Mouse (Mus musculus) hindbrain, embryonic 14.5 days (tissue): ENCODE measurements around the gene Ndufv3. TPM values are rescaled to one million over a fixed set of nuclear protein-coding genes. Genes with fewer than 3 reads are reported as not detected.

Experiments used
- ATAC-seq: fragments of 200-750 bp; cut with Nextera tagmentation; 2 replicates; pipeline ENCODE4 v1.8.0; 2017; ENCODE audit warnings: moderate number of reproducible peaks, mild to moderate bottlenecking, moderate TSS enrichment, moderate library complexity; ENCODE audit not compliant: low FRiP score
- DNase-seq: peaks from one replicate; pipeline ENCODE4 v3.0.0-alpha.2; 2015; ENCODE audit warnings: low spot score
- H3K27ac ChIP-seq: fragments of 300-500 bp; sonication (generic); 2 replicates; pipeline ENCODE4 v1.5.1; 2014; ENCODE audit warnings: mild to moderate bottlenecking, moderate library complexity
- H3K27me3 ChIP-seq: fragments of 300-500 bp; sonication (generic); 2 replicates; pipeline ENCODE4 v1.6.1; 2014; ENCODE audit warnings: mild to moderate bottlenecking, low read length, mixed read lengths; ENCODE audit not compliant: control insufficient read depth, insufficient read depth
- H3K36me3 ChIP-seq: fragments of 300-500 bp; sonication (generic); replicated peaks from 2 replicates; pipeline ENCODE4 v1.6.1; 2014; ENCODE audit not compliant: control insufficient read depth, insufficient read depth
- H3K4me1 ChIP-seq: fragments of 300-500 bp; sonication (generic); replicated peaks from 2 replicates; pipeline ENCODE4 v1.6.1; 2014; ENCODE audit warnings: antibody characterized with exemption, low read length, mixed read lengths; ENCODE audit not compliant: control insufficient read depth, insufficient read depth
- H3K4me2 ChIP-seq: fragments of 300-500 bp; sonication (generic); replicated peaks from 2 replicates; pipeline ENCODE4 v1.6.1; 2014; ENCODE audit warnings: mild to moderate bottlenecking, moderate library complexity
- H3K4me3 ChIP-seq: fragments of 300-500 bp; sonication (generic); replicated peaks from 2 replicates; pipeline ENCODE4 v1.5.1; 2014; ENCODE audit warnings: mild to moderate bottlenecking, low read length
- H3K9ac ChIP-seq: fragments of 300-500 bp; sonication (generic); 2 replicates; pipeline ENCODE4 v1.6.1; 2014
- H3K9me3 ChIP-seq: fragments of 300-500 bp; sonication (generic); 2 replicates; pipeline ENCODE4 v1.6.1; 2016; ENCODE audit warnings: low read length; ENCODE audit not compliant: control insufficient read depth
- WGBS: fragments of 180-500 bp; shearing (Covaris S2); extraction: QIAGEN DNeasy Blood & Tissue Kit; methylation state at CpG from one replicate; pipeline ENCODE4 v1.1.7; 2014; 5-methylcytosine and 5-hydroxymethylcytosine counted together
- polyA plus RNA-seq: library from polyadenylated mRNA; unstranded; fragments of >200 nt; fragmentation: Nextera tagmentation; extraction: Ambion mirVana; gene quantifications from 2 replicates; pipeline ENCODE4 v1.2.1, GENCODE M21; 2014

Ndufv3 gene
- polyA plus RNA-seq, 1 experiment from 2014 or later, result 514 TPM

- no peak for DNase-seq
- WGBS, result 17% methylated on average over 12 of the region's 12 CpGs
- H3K4me3 ChIP-seq, result peak overlapping the region; percentile 30
- no peaks in the 10 kb centered on the region for H3K27me3 ChIP-seq
- H3K27ac ChIP-seq, result peak overlapping the region; percentile 87
- H3K36me3 ChIP-seq, result no peaks in the 10 kb centered on the region
- no peaks in the 10 kb centered on the region for H3K9me3 ChIP-seq
- peak overlapping the region; percentile 62 for H3K9ac ChIP-seq
- ATAC-seq, result no peak
- peaks cover 33% of the 10 kb centered on the region for H3K4me1 ChIP-seq
- H3K4me2 ChIP-seq, result peak overlapping the region; percentile 61
Observed at GRCm38 (mm10) chr17:31563632-31564014, 43.7 kb downstream of the Ndufv3 start.

GRCm38 (mm10) chr17:31564015-31564857, 44.3 kb downstream of the Ndufv3 start, which contains the start of gene Pknox1:
TSS of gene Pknox1 (plus strand) at chr17:31564734.
- peak within 1 kb of the TSS; percentile 99 for H3K27ac ChIP-seq
- H3K4me1 ChIP-seq, result peaks cover 37% of the 10 kb centered on the region
- H3K36me3 ChIP-seq, result no peaks in the 10 kb centered on the region
- peak within 1 kb of the TSS; percentile 91 for H3K9ac ChIP-seq
- DNase-seq, result peak; percentile 100
- H3K4me2 ChIP-seq, result peak within 1 kb of the TSS; percentile 65
- peak within 1 kb of the TSS; percentile 85 for H3K4me3 ChIP-seq
- under 1% methylated on average over 36 of the region's 72 CpGs for WGBS
- ATAC-seq, result peak; percentile 95
- H3K9me3 ChIP-seq, result no peaks in the 10 kb centered on the region
- H3K27me3 ChIP-seq, result no peaks in the 10 kb centered on the region

- peaks cover 37% of the 10 kb centered on the region for H3K4me1 ChIP-seq
- H3K36me3 ChIP-seq, result no peaks in the 10 kb centered on the region
- peak overlapping the region; percentile 65 for H3K4me2 ChIP-seq
- H3K9me3 ChIP-seq, result no peaks in the 10 kb centered on the region
- peak overlapping the region; percentile 85 for H3K4me3 ChIP-seq
- H3K27me3 ChIP-seq, result no peaks in the 10 kb centered on the region
- peak overlapping the region; percentile 99 for H3K27ac ChIP-seq
- no peak for ATAC-seq
- no peak for DNase-seq
- WGBS, result 2% methylated on average over 17 of the region's 44 CpGs
- peak overlapping the region; percentile 91 for H3K9ac ChIP-seq
Observed at GRCm38 (mm10) chr17:31564858-31565140, 44.9 kb downstream of the Ndufv3 start.

GRCm38 (mm10) chr17:31565141-31566056, 45.5 kb downstream of the Ndufv3 start:
- H3K4me1 ChIP-seq, result peaks cover 37% of the 10 kb centered on the region
- H3K27me3 ChIP-seq, result no peaks in the 10 kb centered on the region
- H3K9me3 ChIP-seq, result no peaks in the 10 kb centered on the region
- ATAC-seq, result peak; percentile 55
- peak overlapping the region; percentile 99 for H3K27ac ChIP-seq
- peak; percentile 76 for DNase-seq
- peak overlapping the region; percentile 85 for H3K4me3 ChIP-seq
- WGBS, result under 1% methylated on average over 77 of the region's 88 CpGs
- H3K36me3 ChIP-seq, result no peaks in the 10 kb centered on the region
- H3K9ac ChIP-seq, result peak overlapping the region; percentile 91
- peak overlapping the region; percentile 65 for H3K4me2 ChIP-seq

GRCm38 (mm10) chr17:31566276-31566675, 46.4 kb downstream of the Ndufv3 start:
- no peak for ATAC-seq
- H3K4me3 ChIP-seq, result peak overlapping the region; percentile 85
- no peaks in the 10 kb centered on the region for H3K36me3 ChIP-seq
- peak overlapping the region; percentile 91 for H3K9ac ChIP-seq
- peak overlapping the region; percentile 65 for H3K4me2 ChIP-seq
- peak overlapping the region; percentile 99 for H3K27ac ChIP-seq
- peaks cover 37% of the 10 kb centered on the region for H3K4me1 ChIP-seq
- H3K9me3 ChIP-seq, result no peaks in the 10 kb centered on the region
- DNase-seq, result no peak
- WGBS, result 65% methylated on average over 6 of the region's 6 CpGs
- no peaks in the 10 kb centered on the region for H3K27me3 ChIP-seq

GRCm38 (mm10) chr17:31569756-31570155, 49.8 kb downstream of the Ndufv3 start:
- H3K36me3 ChIP-seq, result no peaks in the 10 kb centered on the region
- H3K4me3 ChIP-seq, result no peak overlapping the region
- peaks cover 30% of the 10 kb centered on the region for H3K4me1 ChIP-seq
- no peaks in the 10 kb centered on the region for H3K27me3 ChIP-seq
- 95% methylated on average over 1 of the region's 1 CpGs for WGBS
- H3K9ac ChIP-seq, result no peak overlapping the region
- H3K4me2 ChIP-seq, result no peak overlapping the region
- DNase-seq, result no peak
- H3K9me3 ChIP-seq, result no peaks in the 10 kb centered on the region
- no peak for ATAC-seq
- no peak overlapping the region for H3K27ac ChIP-seq

GRCm38 (mm10) chr17:31570321-31570925, 50.5 kb downstream of the Ndufv3 start:
- Histone ChIP-seq H3K27ac (no peak overlapping the region), H3K27me3 (no peaks in the 10 kb centered on the region), H3K4me1 (peaks cover 30% of the 10 kb centered on the region), H3K9me3 (no peaks in the 10 kb centered on the region), H3K4me3 (no peak overlapping the region), H3K4me2 (no peak overlapping the region), H3K36me3 (peaks cover 3% of the 10 kb centered on the region; the same call in 1 of the 2 replicates), H3K9ac (no peak overlapping the region)
- 93% methylated on average over 9 of the region's 9 CpGs for WGBS
- ATAC-seq, result peak; percentile 70; the same call in 1 of the 2 replicates
- peak; percentile 36 for DNase-seq

GRCm38 (mm10) chr17:31571689-31572088, 51.8 kb downstream of the Ndufv3 start:
- ATAC-seq (no peak), DNase-seq (no peak)
- Histone ChIP-seq H3K9me3 (no peaks in the 10 kb centered on the region), H3K4me1 (peaks cover 22% of the 10 kb centered on the region), H3K27ac (no peak overlapping the region), H3K4me2 (no peak overlapping the region), H3K9ac (no peak overlapping the region), H3K27me3 (no peaks in the 10 kb centered on the region), H3K4me3 (no peak overlapping the region), H3K36me3 (peaks cover 11% of the 10 kb centered on the region; the same call in 1 of the 2 replicates)
- WGBS, result 77% methylated on average over 5 of the region's 5 CpGs

- Histone ChIP-seq H3K27me3 (no peaks in the 10 kb centered on the region), H3K4me2 (no peak overlapping the region), H3K36me3 (peaks cover 11% of the 10 kb centered on the region; the same call in 1 of the 2 replicates), H3K9me3 (no peaks in the 10 kb centered on the region), H3K4me1 (no peaks in the 10 kb centered on the region), H3K4me3 (no peak overlapping the region), H3K27ac (no peak overlapping the region), H3K9ac (no peak overlapping the region)
- DNase-seq (no peak), ATAC-seq (no peak)
- 86% methylated on average over 7 of the region's 7 CpGs for WGBS
Observed at GRCm38 (mm10) chr17:31574662-31575061, 54.7 kb downstream of the Ndufv3 start.
